Mouse (Mus musculus): Measurements from ENCODE around the gene Iqgap3.

- TF ChIP-seq CTCF (IDR thresholded peaks at IDR 0.05; ENCODE audit: low read depth, low read length) (no peak), POLR2A (IDR thresholded peaks at IDR 0.05; ENCODE audit: borderline replicate concordance, low read depth, low read length) (no peak)
Measured at GRCm38 (mm10) chr3:88109126-88109525, 27.4 kb downstream of the Iqgap3 start.

All from bone marrow macrophage, adult 2 months (primary cell).